Mouse (Mus musculus) liver, embryonic 16.5 days (tissue): ENCODE results near the gene Sipa1l3. TPM values are rescaled to one million over a fixed set of nuclear protein-coding genes. Genes with fewer than 3 reads are reported as not detected.
A peak's percentile ranks its signal among the peaks of the same experiment; 100 is the strongest.

Experiments
- ATAC-seq: fragments of 200-750 bp; cut with Nextera tagmentation; 2 replicates; pipeline ENCODE4 v1.8.0; 2017; ENCODE audit warnings: low read depth, mild to moderate bottlenecking, moderate number of reproducible peaks, moderate library complexity
- H3K27ac ChIP-seq: fragments of 300-500 bp; sonication (generic); 2 replicates; pipeline ENCODE4 v1.5.1; 2014; ENCODE audit warnings: mild to moderate bottlenecking, low read length
- H3K27me3 ChIP-seq: fragments of 300-500 bp; sonication (generic); 2 replicates; pipeline ENCODE4 v1.6.1; 2014; ENCODE audit warnings: low read depth, low read length, mixed read lengths; ENCODE audit not compliant: control insufficient read depth, insufficient read depth
- H3K36me3 ChIP-seq: fragments of 300-500 bp; sonication (generic); 2 replicates; pipeline ENCODE4 v1.6.1; 2014; ENCODE audit warnings: mild to moderate bottlenecking; ENCODE audit not compliant: control insufficient read depth, insufficient read depth
- H3K4me1 ChIP-seq: fragments of 300-500 bp; sonication (generic); 2 replicates; pipeline ENCODE4 v1.6.1; 2014; ENCODE audit warnings: low read depth, low read length, mixed read lengths; ENCODE audit not compliant: control insufficient read depth
- H3K4me2 ChIP-seq: fragments of 300-500 bp; sonication (generic); 2 replicates; pipeline ENCODE4 v1.6.1; 2014; ENCODE audit warnings: low read depth, low read length, mixed read lengths
- H3K4me3 ChIP-seq: fragments of 300-500 bp; sonication (generic); 2 replicates; pipeline ENCODE4 v1.5.1; 2014; ENCODE audit warnings: low read depth, mild to moderate bottlenecking, low read length
- H3K9ac ChIP-seq: fragments of 300-500 bp; sonication (generic); 2 replicates; pipeline ENCODE4 v1.6.1; 2014; ENCODE audit warnings: low read depth, low read length
- H3K9me3 ChIP-seq: fragments of 300-500 bp; sonication (generic); replicated peaks from 2 replicates; pipeline ENCODE4 v1.6.1; 2016; ENCODE audit warnings: low read length; ENCODE audit not compliant: control insufficient read depth
- WGBS: fragments of 180-500 bp; shearing (Covaris S2); extraction: QIAGEN DNeasy Blood & Tissue Kit; methylation state at CpG from one replicate; pipeline ENCODE4 v1.1.7; 2014; ENCODE audit not compliant: insufficient replicate concordance; 5-methylcytosine and 5-hydroxymethylcytosine counted together
- polyA plus RNA-seq: library from polyadenylated mRNA; unstranded; fragments of >200 nt; fragmentation: Nextera tagmentation; extraction: Ambion mirVana; gene quantifications from 2 replicates; pipeline ENCODE4 v1.2.1, GENCODE M21; 2015

Sipa1l3 gene
- 2.4 and 2.6 TPM in 2 replicates for polyA plus RNA-seq

DNA sequence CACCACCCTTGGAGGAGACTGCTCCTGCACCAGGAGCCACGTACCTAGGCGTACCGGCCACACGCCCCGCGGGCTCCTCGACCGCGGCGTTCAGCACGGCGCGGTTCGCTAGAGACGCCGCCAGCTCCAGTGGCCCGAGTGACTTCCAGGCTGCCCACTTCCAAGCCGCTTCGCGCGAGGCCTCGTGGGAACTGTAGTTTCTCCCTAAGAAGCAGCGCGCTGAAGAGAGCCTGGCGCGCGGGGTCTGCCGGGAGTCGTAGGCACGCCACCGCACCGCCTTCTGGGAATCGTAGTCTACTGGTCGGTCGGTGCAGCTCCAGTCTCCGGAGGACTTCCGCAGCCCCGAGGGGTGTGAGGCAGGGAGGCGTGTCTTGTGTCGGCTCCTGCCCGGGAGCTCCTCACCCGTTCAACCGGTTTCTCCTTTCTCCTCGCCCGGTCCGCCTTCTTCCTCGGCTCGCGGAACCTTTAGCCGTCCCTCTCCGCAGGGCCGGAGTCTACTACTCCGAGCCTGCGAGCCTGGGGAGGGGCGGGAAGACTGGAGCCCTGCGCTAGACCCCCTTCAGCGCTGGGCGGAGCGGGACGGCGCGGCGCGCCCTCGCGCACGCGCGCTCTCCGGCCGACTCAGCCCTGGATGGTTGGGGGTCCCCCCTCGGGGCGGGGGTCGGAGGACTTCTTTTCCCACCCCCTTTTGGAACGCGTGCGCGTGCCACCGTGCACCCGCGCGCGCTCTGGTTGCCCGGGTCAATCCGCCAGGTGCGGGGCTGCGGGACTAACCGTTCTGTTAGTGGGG lies at the start of gene Sipa1l3:
TSS of gene Sipa1l3 (minus strand) at position 221 of the 790 bp plus-strand sequence.
- no peaks in the 10 kb centered on the region for H3K9me3 ChIP-seq
- peak within 1 kb of the TSS; percentile 89 for H3K4me2 ChIP-seq
- 0% methylated on average over 88 of the region's 88 CpGs for WGBS
- H3K36me3 ChIP-seq: no peaks in the 10 kb centered on the region
- ATAC-seq: peak; percentile 99
- H3K9ac ChIP-seq: peak within 1 kb of the TSS; percentile 74
- H3K27me3 ChIP-seq: no peaks in the 10 kb centered on the region
- peak within 1 kb of the TSS; percentile 75 for H3K4me3 ChIP-seq
- H3K27ac ChIP-seq: no peak within 1 kb of the TSS
- H3K4me1 ChIP-seq: peaks cover 12% of the 10 kb centered on the region

DNA sequence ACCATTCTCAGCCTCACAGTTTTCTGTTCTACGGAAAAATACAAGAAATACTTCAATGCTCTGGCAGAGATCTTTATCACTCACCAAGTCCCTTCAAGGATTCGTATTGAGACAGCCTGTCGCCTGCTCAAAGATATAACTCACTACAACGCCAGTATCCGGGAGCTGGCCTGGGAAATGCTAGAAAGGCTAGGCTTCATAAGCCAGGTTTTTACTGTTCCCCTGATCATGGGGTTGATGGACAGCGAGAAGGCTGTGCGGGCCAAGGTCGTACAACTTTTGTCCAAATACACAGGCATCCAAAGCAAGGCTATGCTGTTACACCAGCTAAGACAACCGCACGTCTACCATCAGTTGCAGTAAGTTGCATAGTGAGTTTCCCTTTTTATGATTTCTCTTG lies 44.6 kb upstream of the Sipa1l3 start:
- Histone ChIP-seq H3K27ac (no peak overlapping the region), H3K27me3 (no peaks in the 10 kb centered on the region), H3K4me2 (no peak overlapping the region), H3K4me1 (no peaks in the 10 kb centered on the region), H3K9me3 (no peaks in the 10 kb centered on the region), H3K36me3 (no peaks in the 10 kb centered on the region), H3K9ac (no peak overlapping the region), H3K4me3 (no peak overlapping the region)
- WGBS: 68% methylated on average over 10 of the region's 10 CpGs
- no peak for ATAC-seq

DNA sequence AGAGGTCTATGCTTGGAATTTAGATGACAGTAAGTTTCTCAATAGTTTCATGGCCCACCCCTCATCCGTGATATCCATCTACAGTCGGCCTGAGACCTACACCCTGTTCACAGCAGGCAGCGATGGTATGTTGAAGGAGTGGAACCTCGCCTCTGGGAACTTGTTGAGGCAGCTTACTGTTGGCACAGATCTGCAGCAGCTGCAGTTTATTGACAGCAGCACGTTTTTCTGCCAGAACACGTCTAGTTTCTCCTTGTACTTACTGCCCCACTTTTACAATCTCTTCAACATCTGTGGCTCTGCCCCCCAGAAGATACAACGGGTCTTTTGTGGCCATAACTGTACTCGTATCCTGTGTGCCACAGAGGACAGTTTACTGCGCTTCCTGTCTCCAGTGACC lies 42.6 kb upstream of the Sipa1l3 start:
- ATAC-seq: no peak
- no peak overlapping the region for H3K9ac ChIP-seq
- no peaks in the 10 kb centered on the region for H3K36me3 ChIP-seq
- no peak overlapping the region for H3K4me3 ChIP-seq
- H3K9me3 ChIP-seq: no peaks in the 10 kb centered on the region
- H3K27ac ChIP-seq: no peak overlapping the region
- 50% methylated on average over 9 of the region's 9 CpGs for WGBS
- no peak overlapping the region for H3K4me2 ChIP-seq
- no peaks in the 10 kb centered on the region for H3K4me1 ChIP-seq
- no peaks in the 10 kb centered on the region for H3K27me3 ChIP-seq

DNA sequence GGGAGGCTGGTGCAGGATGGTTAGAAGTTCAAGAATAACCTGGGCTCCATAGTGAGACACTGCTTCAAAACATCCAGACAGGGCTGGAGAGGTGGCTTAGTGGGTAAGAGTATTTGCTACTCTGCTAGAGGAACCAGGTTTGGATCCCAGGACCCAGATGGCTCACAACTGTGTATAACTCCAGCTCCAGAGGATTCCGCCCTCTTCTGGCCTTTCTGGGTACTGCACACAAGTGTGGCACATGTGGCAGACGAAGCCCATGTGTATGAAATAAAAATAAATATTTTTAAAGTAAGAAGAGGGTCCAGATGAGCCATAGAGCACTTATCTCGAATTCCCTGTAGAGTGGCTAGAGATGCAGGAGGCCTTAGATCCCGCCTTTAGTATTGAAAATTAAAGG lies 40.8 kb upstream of the Sipa1l3 start:
- no peak overlapping the region for H3K4me3 ChIP-seq
- no peak overlapping the region for H3K4me2 ChIP-seq
- H3K4me1 ChIP-seq: no peaks in the 10 kb centered on the region
- ATAC-seq: no peak
- no peaks in the 10 kb centered on the region for H3K36me3 ChIP-seq
- no peaks in the 10 kb centered on the region for H3K27me3 ChIP-seq
- no peaks in the 10 kb centered on the region for H3K9me3 ChIP-seq
- H3K9ac ChIP-seq: no peak overlapping the region
- 47% methylated on average over 4 of the region's 4 CpGs for WGBS
- H3K27ac ChIP-seq: no peak overlapping the region

- Histone ChIP-seq H3K36me3 (no peaks in the 10 kb centered on the region), H3K27me3 (no peaks in the 10 kb centered on the region), H3K9me3 (no peaks in the 10 kb centered on the region), H3K9ac (no peak overlapping the region), H3K4me2 (no peak overlapping the region), H3K4me1 (no peaks in the 10 kb centered on the region), H3K27ac (no peak overlapping the region), H3K4me3 (no peak overlapping the region)
- ATAC-seq: no peak
- 59% methylated on average over 1 of the region's 1 CpGs for WGBS
Measured at GRCm38 (mm10) chr7:29558744-29559143, 40.3 kb upstream of the Sipa1l3 start.

DNA sequence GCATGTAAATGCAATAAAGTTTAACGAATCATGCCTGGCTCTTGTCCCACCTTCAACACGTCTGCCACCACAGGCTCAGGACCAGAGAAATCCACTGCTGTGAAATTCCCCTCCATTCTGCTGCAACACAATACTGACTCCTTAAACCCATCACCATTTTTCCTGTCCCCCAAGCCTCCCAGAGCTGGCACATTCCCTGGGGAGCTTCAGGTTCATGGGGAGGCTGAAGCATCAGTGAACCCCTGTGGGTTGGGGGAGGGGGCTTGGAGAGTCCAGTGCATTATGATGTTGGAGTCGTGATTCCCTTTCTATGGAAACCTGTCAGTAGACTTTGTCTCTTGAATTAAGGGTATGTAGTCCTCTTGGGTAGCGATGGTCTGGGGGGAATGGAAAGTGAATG lies 37.8 kb upstream of the Sipa1l3 start:
- Histone ChIP-seq H3K36me3 (no peaks in the 10 kb centered on the region), H3K4me1 (no peaks in the 10 kb centered on the region), H3K27ac (no peak overlapping the region), H3K9ac (no peak overlapping the region), H3K4me2 (no peak overlapping the region), H3K4me3 (no peak overlapping the region), H3K9me3 (no peaks in the 10 kb centered on the region), H3K27me3 (no peaks in the 10 kb centered on the region)
- WGBS: 61% methylated on average over 4 of the region's 4 CpGs
- ATAC-seq: no peak

- Histone ChIP-seq H3K9me3 (no peaks in the 10 kb centered on the region), H3K27ac (no peak overlapping the region), H3K4me1 (no peaks in the 10 kb centered on the region), H3K9ac (no peak overlapping the region), H3K27me3 (no peaks in the 10 kb centered on the region), H3K4me2 (no peak overlapping the region), H3K36me3 (no peaks in the 10 kb centered on the region), H3K4me3 (no peak overlapping the region)
- no peak for ATAC-seq
- WGBS: 50% methylated on average over 5 of the region's 5 CpGs
Measured at GRCm38 (mm10) chr7:29555521-29555920, 37.1 kb upstream of the Sipa1l3 start.

GRCm38 (mm10) chr7:29555051-29555450 lies 36.6 kb upstream of the Sipa1l3 start:
- no peaks in the 10 kb centered on the region for H3K36me3 ChIP-seq
- 72% methylated on average over 13 of the region's 13 CpGs for whole genome bisulfite sequencing
- no peaks in the 10 kb centered on the region for H3K27me3 ChIP-seq

DNA sequence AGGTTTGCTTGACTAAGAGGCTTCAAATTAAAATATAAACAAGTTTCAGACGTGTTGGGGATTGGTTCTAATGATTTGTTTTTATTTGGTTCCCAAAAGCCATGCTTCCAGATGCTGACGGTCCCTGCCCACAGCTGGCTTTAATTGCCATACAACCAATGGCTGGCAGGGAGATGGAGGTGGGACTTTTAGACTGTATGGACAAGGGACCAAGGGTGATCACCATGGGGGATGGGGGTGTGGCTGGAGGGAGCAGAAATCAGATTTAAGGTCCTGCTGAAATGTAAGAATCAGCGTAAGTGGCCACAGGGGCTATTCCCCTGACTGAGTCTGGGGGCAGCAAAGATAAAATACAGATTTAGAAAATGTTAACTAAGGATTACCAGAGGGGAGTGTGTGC lies 32.2 kb upstream of the Sipa1l3 start:
- WGBS: 52% methylated on average over 3 of the region's 3 CpGs
- Histone ChIP-seq H3K36me3 (no peaks in the 10 kb centered on the region), H3K9ac (no peak overlapping the region), H3K27me3 (no peaks in the 10 kb centered on the region), H3K4me2 (no peak overlapping the region), H3K27ac (no peak overlapping the region), H3K4me3 (no peak overlapping the region), H3K4me1 (no peaks in the 10 kb centered on the region), H3K9me3 (no peaks in the 10 kb centered on the region)
- no peak for ATAC-seq

More at GRCm38 (mm10) chr7:29555051-29555450, 36.6 kb upstream of the Sipa1l3 start:
- H3K9me3 ChIP-seq: no peaks in the 10 kb centered on the region
- H3K9ac ChIP-seq: no peak overlapping the region
- H3K27ac ChIP-seq: no peak overlapping the region
- H3K4me1 ChIP-seq: no peaks in the 10 kb centered on the region
- no peak for ATAC-seq
- no peak overlapping the region for H3K4me2 ChIP-seq
- H3K4me3 ChIP-seq: no peak overlapping the region
